Mouse (Mus musculus) mature B cell (primary cell): ENCODE data around the gene Cfap20.

Experiments used
- in situ Hi-C: fragments of 300-500 bp; cut with MboI; formaldehyde crosslinking; loops from 2 replicates; pipeline ENCODE4 v1.14.3; 2019

Gene Cfap20

DNA sequence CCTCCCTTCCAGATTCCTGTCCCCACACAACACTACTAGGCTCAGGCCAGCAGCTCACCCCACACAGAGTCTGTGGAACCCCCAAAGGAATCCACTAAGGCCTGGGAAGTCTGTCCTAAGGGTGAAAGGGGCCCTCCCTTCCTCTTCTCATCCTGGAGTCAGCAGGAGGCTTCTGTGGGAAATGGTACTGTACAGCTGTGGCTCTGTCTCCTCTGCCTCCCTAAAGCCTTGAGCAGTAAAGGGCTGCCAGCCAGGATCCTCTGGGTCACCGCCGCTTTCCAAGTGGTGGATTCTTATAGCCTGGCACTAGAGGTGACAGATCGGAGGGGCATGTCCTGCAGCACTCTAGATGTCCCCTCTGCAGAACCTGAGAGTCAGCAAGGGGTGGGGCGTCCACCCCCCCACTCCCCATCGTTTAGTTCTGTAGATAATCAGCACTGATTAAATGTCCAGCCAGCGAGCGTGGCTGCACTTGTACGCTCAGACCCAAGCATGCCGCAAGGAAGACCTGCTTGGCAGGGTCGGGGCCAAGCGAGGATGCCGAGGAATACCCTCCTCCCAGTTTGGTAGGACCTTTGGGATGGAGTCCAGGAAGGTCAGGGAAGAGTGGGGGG, 61.2 kb downstream of the Cfap20 start:
- in situ Hi-C loops = no loop called here
